Mouse (Mus musculus) liver, embryonic 14.5 days (tissue): ENCODE measurements around the gene Ccl9.

Experiments used
- CTCF ChIP-seq: IDR thresholded peaks from 2 replicates; pipeline ENCODE4 v1.5.1; 2016; ENCODE audit warnings: antibody characterized with exemption, low read depth, control low read depth
- EP300 ChIP-seq: IDR thresholded peaks from 2 replicates; pipeline ENCODE4 v1.6.1; 2016; ENCODE audit warnings: antibody characterized with exemption, low read depth

- no peak for TF ChIP-seq EP300
- TF ChIP-seq CTCF = no peak
These were observed 8.2 kb downstream of the Ccl9 start for GRCm38 (mm10) chr11:83570189-83570588.
